Mouse (Mus musculus): ENCODE results near the gene Tmem179b.
A peak's percentile ranks its signal among the peaks of the same experiment; 100 is the strongest.

The Tmem179b gene

GRCm38 (mm10) chr19:8774086-8774835 lies at the start of gene Tmem179b:
TSS of gene Tmem179b (minus strand) at chr19:8774467.
- DNase-seq, result peak; percentile 99

GRCm38 (mm10) chr19:8822696-8823095 lies 48.4 kb upstream of the Tmem179b start:
- DNase-seq, result no peak

DNA sequence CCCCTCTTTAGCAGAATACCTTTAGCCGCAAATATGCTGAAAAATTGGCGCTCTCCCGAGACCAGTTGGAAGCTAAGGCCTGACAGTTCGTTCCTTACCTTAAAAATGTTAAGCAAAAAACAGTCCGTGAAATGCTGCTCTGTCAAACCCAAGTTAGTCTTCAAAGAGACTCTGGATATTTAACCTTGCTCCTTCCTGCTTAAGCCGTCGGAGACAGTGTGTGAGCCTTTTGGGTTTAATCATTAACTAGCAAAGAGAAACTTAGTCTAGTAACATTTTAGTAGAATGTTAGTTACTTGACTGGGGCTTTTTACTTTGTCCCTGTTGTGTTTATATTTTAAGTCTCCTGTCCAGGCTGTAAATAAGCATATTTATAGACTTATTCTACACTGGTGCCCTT lies 46.9 kb upstream of the Tmem179b start:
- no peak for DNase-seq

DNA sequence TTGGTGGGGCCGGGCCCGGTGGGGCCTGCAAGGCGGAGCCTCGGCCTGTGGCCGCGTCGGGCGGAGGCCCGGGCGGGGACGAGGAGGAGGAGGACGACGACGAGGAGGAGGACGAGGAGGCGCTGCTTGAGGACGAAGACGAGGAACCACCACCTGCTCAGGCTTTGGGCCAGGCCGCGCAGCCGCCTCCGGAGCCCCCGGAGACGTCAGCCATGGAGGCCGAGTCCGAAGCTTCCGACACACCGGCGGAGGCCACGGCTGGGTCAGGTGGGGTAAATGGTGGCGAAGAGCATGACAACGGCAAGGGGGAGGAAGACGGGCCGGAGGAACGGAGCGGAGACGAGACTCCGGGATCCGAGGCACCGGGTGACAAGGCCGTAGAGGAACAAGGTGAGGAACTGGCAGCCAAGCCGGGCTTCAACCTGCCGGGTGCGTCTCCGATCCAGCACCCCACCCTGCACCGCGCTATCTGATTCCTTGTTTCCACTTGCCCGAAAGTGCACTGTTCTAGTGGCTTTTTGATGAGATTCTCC lies 46.2 kb upstream of the Tmem179b start:
- peak; percentile 70 for DNase-seq

DNA sequence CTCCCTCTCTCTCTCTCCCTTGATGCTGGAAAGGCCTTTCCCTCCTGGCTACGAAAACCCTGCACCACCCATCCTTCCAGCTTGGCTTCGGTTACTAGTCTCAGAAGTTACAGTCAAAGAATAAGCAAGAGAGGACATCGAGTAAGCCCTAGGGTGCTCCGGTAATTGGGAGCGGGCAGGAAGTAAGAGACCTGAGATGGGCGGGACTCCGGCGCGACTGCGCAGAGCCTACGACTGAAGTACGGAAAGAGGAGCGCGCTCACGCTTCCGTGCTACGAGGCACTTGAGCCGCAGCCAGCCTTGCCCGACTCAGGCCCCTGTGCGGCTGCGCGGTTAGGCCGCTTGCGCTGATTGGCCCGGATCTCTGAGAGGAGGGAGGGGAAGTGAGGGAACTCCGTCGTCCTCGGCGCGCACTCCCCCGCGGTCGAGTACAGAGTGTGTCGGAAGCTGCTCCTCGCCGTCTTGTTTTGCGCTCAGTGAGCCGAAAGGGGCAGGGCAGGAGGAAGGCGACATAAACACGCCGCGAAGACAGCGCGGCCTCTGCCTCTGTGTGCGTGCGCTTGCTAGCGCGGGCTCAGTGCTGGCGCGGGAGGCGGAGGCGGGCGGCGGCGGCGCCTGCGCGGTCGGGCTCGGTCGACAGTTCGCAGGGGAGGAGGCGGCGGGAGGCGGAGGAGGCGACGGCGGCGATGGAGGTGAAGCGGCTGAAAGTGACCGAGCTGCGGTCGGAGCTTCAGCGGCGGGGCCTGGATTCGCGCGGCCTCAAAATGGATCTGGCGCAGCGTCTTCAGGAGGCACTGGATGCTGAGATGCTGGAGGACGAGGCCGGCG lies 45.5 kb upstream of the Tmem179b start, which contains the start of gene Hnrnpul2:
Gene Hnrnpul2 (plus strand): TSS at position 415 of the 828 bp plus-strand sequence.
- peak; percentile 96 for DNase-seq

- peak; percentile 91 for DNase-seq
These were observed 44.7 kb upstream of the Tmem179b start, which contains the start of gene Ttc9c for GRCm38 (mm10) chr19:8818801-8819595. TSS of gene Ttc9c (minus strand) at chr19:8819333.

DNA sequence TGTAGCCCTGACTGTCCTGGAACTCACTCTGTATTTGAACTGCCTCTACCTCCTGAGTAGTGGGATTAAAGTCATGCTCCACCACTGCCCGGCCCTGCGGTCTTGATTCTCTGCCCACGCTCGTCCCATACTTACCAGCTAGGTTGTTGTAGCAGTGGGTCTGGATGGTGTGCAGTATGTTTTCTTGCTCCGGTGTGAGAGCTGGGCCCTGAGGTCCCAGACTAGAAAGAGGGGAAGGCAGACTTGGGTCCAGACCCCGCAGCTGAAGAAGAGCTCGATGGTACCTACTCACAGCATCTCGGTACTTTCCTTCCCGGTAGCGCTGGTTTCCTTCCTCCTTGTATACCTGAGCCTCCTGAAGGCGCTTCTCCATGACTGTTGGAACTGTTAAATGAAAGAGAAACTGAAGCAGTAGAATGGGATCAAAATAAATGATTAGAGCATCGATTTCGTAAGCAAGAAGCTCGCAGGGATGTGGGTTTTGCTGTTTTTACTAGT lies 44.1 kb upstream of the Tmem179b start:
- peak; percentile 36 for DNase-seq

GRCm38 (mm10) chr19:8817001-8817400 lies 42.7 kb upstream of the Tmem179b start:
- DNase-seq, result no peak

DNA sequence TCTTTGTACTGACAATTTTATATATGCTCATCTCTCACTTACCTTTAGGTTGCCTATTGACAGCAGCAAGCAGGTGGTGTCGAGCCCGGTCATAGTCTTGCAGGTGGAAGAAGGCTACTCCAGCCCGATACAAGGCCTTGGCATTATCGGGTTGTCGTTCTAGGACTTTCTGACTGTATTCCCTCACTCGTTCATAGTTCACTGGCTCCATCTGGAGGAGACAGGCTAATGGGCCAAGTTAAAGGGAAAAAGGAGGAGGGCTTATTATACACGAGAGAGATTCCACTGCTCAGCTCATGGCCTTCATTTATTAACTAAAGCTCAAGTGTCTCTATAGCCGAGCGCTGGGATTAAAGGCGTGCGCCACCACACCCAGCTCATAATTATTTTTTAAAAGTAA lies 41.5 kb upstream of the Tmem179b start:
- no peak for DNase-seq

GRCm38 (mm10) chr19:8806810-8807209 lies 32.5 kb upstream of the Tmem179b start:
- no peak for DNase-seq

DNA sequence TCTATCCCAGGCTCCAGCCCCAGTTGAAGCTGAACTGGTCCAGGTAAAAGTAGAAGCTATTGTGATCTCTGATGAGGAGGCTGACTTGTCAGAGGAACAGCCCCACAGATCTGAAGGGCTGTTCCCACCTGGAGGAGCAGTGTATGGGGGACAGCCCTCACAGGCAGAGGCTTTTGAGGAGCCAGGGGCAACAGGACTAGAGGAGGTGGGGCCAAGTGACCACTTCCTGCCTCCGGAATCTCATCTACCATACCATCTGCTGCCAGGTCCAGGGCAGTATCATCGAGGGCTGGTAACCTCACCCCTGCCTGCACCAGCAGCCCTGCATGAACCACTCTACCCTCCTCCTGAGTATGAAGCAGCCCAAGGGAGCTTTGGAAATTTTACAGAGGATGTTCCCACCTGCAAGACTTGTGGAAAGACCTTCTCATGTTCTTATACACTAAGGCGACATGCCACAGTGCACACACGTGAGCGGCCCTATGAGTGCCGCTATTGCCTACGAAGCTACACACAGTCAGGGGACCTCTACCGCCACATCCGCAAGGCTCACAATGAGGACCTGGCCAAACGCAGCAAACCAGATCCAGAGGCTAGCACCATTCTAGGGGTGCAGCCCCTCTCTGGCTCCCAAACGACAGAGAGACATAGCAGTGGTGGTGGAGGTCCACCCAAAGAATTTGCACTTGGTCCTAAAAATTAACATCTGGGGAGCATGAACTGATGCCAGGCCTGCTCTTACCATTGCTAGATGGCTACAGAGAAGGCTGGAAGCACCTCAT lies 29.8 kb upstream of the Tmem179b start:
- DNase-seq, result no peak

DNA sequence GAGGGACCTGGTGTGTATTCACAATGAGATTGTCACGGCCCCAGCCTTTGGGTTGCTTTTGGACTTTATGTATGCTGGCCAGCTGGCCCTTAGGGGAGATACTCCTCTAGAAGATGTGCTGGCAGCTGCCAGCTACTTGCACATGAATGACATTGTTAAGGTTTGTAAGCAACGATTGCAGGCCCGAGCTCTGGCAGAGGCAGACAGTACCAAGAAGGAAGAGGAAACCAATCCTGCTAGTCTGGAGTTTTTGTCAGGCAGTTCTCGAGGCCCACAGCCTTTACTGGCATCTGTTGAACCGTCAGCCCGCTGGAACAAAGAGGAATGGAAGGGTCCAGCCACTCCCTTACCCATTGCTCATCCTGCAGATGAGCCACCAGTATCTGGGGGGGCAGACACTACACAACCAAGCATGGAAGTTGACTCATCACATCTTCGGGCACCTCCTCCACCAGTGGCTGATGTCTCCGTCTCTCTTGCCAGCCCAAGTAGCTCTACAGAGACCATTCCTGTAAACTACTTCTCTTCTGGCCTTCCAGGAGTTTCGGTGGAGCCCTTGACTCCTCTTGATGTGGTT lies 29.0 kb upstream of the Tmem179b start:
- no peak for DNase-seq

- peak; percentile 88 for DNase-seq
These were observed 28.0 kb upstream of the Tmem179b start, which contains the start of gene Zbtb3 for GRCm38 (mm10) chr19:8802130-8802821. TSS of gene Zbtb3 (plus strand) at chr19:8802555.

GRCm38 (mm10) chr19:8798947-8799315 lies 24.7 kb upstream of the Tmem179b start:
- no peak for DNase-seq

- peak; percentile 90 for DNase-seq
These were observed 24.1 kb upstream of the Tmem179b start, which contains the start of gene Polr2g for GRCm38 (mm10) chr19:8798264-8798946. TSS of gene Polr2g (minus strand) at chr19:8798577.

GRCm38 (mm10) chr19:8790171-8790570 lies 15.9 kb upstream of the Tmem179b start:
- DNase-seq, result no peak

DNA sequence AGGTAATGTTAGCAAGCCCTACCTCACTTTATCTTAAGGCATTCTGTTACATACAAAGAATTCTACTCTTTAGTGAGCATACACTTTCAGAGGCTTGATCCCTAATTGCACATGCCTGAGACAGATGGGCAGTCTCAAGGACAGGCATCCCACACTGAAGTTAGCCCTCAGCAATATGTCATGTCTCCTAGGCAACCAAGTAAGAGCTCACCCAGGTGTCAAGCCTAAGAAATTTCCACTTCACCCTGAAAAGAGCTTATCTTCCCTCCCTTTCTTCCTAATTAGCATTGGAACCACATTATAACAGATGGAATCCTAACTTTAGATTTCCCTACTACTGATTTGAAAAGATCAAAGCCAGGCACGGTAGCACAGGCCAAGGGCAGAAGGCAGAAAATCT lies 14.9 kb upstream of the Tmem179b start:
- no peak for DNase-seq

GRCm38 (mm10) chr19:8788521-8788920 lies 14.3 kb upstream of the Tmem179b start:
- no peak for DNase-seq

GRCm38 (mm10) chr19:8786008-8786781 lies 11.9 kb upstream of the Tmem179b start, which contains the start of gene Taf6l:
TSS of gene Taf6l (minus strand) at chr19:8786417.
- DNase-seq, result peak; percentile 89
